Mouse (Mus musculus): ENCODE data around the gene Gm21992.

DNA sequence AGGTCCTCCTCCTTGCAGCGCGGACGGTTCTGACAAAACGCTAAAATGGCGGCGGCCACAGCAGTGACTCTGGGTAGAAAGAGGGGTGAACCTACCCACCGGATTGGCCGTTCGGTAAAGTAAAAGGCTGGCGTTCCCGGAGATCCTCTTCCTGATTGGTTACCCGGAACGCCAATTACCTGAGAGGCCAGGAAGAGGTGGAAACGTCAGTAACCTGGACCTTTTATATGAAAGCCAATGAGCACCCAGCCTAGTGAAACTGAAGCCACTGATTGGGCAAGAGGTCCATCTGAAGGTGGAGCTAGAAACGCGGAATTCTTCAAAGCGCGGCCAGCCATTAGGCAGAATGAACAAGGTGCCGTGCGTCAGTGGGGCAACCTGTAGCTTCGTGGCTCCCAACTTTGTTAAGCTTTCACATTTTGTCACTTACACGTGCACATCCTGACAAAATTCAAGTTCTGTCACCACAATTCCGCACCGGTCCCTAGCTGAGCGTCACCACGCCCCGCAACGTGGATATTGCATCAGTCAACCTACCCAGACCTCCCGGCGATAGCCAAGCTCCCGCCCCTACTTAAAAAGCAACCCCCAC is 17.5 kb downstream of the Gm21992 start, which contains the start of gene Rbm4:
- no peak; the same call in 1 of the 2 replicates for TF ChIP-seq CTCF (IDR thresholded peaks at IDR 0.05; ENCODE audit: low read depth)
- TF ChIP-seq EP300 (optimal IDR thresholded peaks at IDR 0.05) = no peak
